Mouse (Mus musculus) thymus, postnatal 4 days (tissue): ENCODE measurements around the gene Nans.
A peak's percentile ranks its signal among the peaks of the same experiment; 100 is the strongest.

Experiments
- DNase-seq: peaks from one replicate; pipeline ENCODE4 v3.0.0; 2021

The Nans gene

DNA sequence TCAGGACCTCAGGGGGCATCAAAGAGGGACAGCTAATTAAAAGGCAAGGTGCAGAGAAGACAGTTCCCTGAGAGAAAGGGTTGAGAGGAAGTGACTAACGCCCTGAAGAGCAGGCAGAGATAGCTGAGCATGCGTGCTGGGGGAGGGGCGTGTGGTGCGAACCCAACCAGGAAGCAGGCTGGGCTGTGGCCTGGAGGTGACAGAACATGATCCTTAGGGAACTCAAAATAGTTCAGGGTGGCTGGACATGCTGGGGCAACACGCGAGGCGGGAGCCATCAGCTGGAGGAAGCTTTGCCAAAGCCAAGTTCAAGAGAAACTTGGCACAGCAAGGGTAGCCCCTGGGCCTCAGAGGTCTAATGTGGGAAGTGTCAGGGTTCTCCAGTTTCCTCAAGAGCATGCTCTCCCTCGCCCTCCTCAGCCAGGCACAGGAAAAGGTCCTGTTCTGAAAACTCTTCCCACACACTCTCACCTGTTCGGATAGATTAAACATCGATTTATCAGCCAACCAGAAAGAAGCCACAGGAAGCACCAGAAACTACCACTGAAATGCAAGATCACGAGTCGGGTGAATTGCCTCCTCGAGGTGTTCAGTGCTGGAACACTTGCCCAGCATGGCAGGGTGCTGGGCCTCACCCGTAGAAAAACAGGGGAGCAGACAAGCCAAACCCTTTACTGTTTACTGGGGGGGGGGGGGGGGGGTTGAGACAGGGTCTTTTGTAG is 3.2 kb upstream of the Nans start:
- peak; percentile 95 for DNase-seq

DNA sequence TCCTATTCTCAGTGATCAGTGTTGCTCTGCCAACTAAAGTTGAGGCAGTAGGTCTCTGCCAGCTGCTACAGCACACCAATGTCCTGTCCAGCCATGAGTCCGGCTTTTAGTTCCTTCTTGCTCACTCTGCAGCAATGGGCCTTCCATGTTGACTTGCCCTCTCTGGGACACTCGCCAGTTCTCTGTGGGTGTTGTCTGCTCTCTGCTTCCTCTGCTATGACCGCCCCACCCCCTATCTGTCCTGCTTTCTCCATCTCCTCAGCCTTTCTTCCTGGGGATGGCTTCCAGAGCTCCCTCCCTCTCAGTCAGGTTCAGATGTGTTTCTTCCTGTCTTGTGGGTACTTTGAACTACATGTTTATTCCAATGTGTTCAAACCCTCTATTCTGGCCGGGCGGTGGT is 1.7 kb upstream of the Nans start:
- no peak for DNase-seq

DNA sequence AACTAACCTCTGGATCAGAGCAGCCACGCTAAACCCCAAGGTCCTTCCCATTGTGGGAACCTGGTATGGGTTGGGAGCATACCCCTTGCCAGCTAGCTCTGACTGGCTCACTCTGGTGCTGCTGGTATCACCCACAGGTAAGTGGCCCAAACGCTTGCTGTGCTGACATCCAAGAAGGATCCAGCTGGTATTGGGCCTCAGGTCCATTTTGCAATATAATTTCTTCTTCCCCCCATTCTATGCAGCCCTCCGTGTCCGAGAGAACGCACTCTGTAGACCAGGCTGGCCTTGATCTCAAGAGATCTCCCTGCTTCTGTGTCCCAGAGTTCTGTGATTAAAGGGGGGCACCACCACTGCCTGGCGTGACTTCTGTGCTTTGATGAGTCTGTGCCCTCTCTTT is 4.0 kb downstream of the Nans start:
- no peak for DNase-seq

DNA sequence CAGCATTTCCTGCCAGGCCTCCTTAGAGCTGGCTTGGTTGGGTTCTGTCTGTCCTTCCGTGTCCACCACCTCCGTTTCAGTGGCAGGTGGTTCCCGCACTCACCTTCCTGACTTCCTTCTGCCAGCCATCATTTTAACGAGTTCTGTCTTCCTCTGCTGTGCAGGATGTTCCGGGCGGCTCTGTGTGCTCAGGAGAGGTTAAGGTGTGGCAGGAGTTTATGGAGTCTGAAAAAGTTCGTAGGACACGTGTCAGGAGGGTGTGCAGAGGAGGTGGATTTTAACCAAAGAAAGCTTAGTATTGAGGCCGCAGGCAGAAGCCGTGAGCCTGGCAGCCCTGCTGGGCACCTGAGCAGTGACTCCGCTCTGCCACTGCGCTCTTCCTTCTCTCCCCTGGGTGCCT is 6.5 kb downstream of the Nans start:
- DNase-seq = no peak

DNA sequence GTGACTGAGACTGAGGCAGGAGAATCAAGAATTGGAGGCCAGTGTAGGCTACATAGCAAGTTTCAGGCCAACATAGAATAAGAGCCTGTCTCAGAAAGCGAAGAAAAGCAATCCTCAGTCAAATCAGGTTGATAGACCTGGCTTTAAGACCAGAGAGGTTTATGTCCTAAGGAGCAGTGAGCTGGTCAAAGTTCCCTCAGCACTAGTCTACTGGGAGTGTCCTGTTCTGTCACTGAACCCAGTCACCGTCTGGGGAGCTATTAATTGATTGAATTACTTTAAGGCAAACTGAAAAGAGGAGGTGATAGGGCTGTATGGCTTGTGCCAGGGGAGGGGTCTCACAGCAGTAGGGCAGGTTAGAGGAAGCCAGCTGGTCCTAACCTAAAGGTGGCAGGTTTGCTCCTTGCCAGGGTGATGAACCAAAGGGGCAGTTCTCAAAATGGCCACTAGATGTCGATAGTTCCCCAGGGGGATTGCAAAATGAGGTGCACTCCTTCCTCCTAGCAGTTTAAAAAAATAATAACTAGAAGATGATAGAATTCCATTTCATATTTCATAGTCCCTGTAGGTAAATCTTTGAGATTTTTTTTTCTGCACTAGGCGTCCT is 8.3 kb downstream of the Nans start:
- DNase-seq = peak; percentile 88

DNA sequence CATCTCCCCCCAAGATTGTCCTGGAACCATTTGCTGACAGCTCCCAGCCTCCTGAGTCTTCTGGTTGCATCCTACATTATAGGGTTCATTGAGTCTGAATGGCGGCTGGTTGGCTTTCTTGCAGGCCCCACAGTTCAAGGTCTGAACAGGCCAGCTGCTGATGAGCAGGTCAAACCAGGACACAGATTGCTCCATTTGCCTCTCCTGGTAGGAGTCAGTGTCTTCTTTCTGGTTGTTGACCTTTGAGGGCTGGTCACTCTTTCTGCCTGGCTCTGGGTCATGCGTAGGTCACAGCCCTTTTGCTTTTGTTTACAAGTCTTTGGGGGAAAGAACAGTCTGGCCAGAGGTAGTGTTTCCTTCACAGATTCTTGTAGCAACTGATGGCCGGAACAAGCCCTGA is 9.5 kb downstream of the Nans start:
- no peak for DNase-seq

DNA sequence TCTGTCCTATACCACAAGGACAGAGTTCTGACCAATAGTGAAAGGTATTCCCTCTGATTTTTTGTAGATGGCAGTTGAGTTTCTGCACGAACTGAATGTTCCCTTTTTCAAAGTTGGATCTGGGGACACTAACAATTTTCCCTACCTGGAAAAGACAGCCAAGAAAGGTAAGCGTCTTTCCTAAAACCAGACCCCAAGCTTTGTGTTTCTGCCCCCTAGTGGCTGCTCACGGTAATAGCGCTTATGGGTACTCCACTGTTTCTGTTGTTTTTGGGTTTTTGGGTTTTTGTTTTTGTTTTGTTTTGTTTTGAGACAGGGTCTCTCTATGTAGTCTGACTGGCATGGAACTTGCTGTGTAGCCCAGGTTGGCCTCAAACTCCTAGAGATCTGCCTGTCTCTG is 9.9 kb downstream of the Nans start:
- peak; percentile 74 for DNase-seq

DNA sequence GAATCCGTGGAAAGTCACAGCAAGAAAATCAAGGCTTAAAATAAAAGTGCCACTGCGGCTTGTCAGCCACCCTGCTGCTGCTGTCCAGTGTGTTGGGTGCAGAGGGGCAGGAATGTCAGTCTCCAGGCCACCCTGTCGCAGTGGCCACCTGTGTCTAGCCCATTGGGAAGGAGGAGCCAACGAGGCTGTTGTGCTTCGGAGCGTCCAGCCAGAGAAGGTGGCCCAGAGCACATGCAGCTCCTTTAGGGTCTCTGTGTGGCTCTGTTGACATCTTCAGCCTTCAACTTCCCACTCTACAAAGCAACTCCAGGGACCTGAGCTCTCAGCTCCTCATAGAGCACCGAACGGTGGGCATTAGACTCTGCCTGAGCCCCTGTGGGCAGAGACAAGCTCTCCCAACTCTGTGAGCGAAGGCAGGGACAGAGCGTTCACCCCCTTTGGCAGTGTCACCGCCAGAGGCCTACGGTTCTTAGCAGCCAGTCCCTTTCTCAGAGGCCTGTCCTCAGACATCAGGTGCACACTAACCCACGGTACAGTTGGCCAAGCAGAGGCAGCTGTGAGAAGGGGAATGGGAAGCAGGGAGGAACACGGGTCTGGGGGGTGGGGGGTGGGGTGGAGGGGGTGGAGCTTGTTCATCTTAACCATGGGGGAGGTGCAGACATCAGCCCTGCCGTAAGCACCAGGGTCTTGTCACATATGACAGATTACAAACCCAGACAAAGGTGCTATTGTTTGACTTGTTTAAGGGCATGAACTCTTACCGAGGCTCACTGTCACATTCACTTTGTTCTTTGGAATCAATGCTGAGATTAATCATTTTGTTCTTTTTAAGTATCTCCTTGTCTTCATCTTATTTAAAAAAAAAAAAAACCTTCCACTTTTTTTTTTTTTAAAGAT is 13.8 kb downstream of the Nans start:
- no peak for DNase-seq

DNA sequence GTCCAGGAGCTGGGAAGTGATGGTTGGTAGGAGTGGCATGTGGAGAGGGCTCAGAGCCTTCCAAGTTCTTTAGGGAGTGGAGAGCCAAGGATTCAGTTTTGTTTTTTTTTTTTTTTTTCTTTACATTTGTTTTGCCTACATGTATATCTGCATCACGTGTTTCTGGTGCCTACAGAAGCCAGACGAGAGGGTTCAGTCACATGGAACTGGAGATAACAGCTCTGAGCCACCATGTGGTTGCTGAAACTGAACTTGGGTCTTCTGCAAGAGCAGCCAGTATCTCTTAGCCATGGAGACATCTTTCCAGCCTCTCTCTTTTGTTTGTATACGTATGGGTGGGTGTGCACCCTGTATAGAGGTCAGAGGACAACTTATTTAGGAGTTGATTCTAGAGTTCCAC is 14.8 kb downstream of the Nans start:
- no peak for DNase-seq

DNA sequence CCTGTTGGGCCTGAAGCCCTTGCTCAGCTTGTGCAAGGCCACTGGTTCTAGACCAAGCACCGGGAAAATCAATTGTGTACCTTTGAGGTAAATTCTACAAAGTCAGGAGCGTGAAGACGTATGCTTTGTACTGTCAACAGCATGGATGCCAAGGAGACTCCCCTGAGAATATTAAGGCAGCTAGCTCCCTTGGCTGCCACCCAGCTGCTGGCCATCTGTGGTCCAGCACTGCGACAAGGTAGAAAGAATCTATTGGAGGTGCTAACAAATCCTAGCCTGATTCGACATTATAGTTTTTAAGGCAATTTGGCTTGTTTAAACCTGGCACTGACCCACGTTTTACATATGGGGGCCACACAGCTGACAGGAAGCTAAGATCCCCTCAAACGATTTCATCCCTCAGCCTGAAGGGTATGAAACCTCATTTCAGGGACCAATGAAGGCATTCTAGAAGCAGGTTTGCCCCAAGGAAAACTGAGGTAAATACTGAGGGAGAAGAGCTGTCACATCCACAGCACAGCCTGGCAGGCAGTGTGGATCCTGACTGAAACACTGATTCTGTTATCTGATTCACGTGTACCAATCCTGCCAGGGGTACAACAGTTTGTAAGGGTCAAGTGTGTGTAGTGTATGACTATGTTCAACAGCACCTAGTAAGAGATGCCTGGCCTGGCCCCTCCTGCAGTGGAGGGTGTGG is 16.5 kb downstream of the Nans start:
- no peak for DNase-seq

DNA sequence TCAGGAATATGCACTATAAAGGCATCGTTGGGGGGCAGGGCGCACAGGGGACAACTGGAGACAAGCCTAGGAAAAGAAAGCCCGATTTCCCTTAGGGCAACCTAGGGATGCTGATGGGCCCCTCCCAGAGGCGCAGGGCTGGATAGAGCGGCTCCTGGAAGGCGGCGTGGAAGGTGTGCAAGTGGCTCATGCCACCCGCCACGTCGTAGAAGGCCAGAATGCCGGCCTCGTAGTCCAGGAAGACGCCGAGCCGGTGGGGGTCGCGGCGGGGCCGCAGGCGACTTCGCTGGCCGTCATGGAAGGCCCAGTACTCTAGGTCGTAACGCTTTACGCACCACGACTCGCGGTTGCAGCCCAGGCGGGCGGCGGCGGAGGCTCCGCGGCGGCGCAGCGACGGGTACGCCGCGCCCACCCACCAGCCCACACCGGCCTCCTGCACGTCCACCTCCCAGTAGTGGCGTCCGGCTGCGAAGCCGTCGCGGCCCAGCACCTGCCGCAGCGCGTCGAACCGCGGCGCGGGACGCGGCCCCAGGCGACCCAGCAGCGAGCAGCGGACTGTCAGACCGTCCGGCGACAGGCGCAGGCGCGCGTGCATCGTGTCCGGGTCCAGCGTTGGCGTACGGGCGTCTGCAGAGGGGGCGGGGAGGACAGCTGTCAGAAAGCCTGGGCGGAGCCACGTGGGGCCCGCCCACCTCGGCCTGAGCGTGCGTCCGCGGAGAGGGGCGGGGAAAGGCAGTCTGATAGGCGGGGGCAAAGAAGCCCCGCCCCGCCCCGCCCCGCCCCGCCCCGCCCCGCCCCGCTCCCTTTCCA is 18.0 kb downstream of the Nans start:
- peak; percentile 96 for DNase-seq

DNA sequence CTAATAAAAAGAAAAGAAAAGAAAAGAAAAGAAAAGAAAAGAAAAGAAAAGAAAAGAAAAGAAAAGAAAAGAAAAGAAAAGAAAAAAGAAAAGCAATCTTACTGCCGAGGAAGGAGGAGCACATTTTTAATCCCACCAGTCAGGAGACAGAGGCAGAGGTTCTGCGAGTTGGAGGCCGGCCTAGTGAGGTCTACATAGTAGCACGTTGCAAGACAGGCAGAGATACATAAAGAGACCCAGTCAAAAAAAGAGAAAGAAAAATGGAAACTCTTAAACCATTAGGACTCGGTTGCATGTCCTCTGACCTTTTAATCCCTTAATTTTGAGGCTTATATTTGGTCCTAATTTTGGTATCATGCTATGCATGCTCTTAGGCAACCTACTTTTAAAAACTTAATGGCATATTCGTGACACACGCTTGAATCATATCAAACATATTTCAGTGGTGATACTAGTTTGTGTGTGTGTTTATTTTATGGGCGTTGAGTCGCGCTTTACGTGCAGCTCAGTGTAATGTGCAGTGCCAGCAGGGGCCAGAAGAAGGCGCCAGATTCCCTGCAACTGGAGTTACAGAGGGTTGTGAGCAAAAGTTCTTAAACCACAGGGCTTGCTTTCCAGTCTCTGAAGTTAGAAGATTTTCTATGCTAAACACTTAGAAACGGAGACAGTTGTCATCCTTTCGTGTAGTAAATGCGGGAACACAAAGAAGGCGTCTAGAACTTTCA is 18.9 kb downstream of the Nans start:
- DNase-seq = peak; percentile 96

DNA sequence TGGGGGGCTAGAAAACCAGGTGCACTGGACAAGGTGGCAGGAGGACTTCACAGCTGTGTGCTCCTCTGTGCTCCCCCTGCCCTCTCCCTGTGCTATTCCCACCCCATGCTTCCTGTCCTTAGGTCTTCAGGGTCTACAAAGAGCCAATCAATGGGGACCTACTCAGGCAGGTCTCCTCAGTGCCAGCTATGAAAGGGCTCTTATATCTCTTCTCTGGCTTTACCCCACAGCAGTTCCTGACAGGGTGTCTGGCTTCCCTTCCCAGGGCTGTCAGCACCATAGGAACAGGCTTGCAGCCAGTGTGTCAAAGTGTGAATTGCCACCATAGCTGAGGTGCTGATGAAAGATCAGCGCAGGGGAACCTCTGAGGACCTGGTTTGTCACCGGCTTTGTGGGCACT is 31.4 kb downstream of the Nans start:
- no peak for DNase-seq

DNA sequence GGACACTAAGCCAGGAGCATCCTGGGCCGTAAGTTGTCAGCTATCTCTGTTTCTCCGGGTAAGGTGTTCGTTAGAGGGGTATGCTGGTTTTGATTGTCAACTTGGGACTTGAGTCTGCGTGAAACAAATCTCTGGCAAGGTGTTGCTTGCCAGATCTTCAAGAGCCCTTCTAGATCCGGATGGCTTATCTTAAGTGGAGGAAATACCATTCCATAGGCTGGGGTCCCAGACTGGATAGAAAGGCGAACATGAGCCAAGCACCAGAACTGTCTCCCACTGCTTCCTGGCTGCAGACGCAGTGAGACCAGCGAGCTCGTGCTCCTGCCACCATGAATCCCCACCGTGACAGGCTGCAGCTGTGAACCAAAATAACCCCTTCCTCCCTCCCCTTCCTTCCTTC is 32.4 kb downstream of the Nans start:
- no peak for DNase-seq

DNA sequence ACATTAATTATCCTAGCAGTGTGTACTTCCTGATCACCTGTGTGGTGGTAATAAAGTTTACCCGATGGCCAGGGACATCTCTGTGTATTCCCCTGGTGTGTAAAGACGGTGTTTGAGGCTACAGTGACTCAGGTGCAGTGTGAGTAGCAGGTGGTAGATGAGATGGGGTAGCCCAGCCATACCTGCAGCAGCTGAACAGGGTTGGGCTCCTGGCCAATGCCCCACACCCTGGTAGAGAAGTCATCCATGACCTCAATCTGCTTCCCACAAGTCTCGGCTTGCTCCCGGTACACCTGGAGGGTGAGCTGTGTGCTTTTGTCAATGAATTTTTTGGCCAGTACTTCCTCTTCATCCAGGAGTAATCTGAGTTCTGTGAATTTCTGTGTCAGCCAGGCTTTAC is 34.3 kb downstream of the Nans start:
- no peak for DNase-seq

DNA sequence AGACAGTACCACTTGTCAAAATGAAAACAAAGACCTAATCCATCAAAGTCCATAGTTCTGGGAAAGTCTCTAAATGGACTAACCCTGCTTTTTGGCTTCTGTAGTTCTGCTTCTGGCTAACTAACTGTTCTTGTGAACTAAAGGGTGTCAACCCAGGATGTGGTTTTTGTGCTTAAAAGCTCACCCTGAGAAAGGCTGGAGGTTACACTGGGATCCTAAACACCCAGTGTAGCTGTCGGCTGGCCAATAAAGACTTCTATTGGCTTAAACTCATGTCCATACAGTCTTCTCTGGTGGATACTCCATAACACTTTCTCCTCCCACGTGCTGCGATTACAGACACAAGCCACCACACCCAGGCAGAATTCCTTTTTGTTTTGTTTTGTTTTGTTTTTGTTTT is 37.2 kb downstream of the Nans start:
- no peak for DNase-seq

DNA sequence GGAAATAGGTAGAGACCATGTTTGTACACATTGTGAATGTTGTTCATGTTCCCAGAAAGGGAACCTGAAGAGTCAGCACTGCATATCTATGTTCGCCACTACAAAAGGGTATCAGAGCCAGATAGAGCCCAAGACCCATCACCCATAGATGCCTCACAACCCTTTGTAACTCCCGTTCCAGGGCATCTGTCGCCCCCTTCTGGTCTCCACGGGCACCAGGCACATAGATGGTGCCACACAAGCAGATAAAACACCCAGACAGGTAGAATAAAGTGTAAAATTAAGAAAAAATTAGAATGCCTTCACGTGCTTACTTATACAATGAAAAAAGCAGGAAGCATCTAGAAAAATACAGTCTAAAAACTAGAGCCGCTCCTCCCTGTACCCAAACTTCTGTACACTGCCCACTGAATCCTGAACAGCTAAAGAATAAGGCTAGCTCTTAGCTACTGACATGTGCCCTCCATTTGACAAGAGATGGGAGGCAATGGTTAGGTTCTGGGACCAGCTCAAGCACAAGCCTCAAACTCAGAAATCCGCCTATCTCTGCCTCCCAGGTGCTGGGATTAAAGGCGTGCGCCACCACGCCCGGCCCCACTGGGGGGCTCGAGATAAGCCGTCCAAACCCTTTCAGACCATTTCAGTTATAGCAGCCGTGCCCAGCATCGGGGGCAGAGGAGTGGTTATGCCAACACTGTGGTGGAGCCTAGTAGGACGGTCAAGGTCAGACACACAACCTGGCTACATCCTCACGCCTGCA is 37.9 kb downstream of the Nans start:
- peak; percentile 68 for DNase-seq

DNA sequence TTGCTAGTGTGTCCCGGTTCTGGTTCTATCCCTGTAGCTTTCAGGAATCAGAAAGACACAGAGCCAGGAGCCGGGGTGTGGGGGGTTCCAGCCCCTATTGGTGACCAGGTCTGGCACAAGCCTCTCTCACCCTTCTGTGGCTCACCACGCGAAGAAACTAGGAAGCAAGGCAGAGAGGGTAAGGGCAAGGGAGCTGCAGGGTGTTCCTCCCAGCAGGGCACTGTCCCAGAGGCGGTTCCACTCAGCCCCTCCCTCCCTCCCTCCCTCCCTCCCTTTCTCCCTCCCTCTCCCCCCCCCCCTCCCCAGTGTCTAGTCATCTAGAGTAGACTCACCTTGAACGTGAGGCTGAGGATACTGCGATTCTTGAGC is 38.5 kb downstream of the Nans start:
- no peak for DNase-seq

DNA sequence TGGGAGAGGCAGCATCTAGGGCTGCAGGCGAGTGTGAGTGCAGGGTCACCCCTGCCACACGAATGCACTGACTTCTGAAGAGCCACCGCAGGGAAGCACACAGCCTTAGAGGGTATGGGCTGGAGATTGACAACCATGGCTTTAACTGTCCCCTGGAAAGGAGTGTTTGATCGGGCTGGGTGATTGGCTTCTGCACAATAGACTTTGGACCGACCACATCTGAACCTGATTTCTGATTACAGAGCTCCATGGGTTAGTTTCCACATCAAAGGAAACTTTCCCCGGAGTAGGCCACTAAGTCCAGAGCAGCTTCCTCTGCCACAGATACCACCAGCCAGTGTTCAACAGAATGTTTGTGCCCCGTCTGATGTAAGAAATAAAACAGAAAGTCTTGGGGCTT is 40.7 kb downstream of the Nans start:
- no peak for DNase-seq

DNA sequence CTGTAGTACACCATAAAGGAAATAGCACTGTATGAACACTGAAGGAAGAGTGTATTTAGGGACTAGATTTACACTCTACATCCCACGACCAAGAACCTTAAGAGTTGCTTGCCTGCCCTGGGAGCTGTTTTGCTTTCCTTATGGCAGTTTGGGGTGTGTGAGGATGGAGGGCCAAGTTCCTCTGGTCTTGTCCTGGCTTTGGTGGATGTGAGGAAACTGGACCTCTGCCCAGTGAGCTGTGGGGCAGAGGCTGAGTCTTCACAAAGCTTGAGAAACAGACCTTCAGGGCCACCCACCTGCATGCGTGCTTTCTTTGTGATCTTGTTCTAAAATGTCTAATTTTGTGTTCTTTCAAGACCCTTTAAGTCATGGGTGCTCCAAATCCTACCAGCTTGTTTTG is 43.5 kb downstream of the Nans start:
- no peak for DNase-seq

DNA sequence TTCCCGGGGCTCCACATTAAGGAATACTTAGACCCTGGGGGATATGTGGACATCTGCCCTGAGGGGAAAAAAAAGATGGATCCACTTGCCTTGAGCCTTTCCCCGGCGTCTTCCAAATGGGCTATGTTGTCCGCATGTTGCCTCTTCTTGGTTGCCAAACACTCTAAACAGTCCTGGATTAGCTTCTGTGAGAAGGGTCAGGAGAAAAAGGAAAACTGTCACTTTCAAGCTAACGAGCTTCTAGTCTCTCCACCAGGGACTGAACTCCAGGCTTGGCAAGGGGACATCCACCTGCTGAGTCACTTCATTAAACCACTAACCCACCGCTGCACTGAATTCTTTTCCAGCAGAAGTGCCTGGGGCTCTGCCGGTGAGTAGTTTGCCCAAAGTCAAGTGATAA is 43.9 kb downstream of the Nans start:
- DNase-seq = no peak
